ENCODE assay signal across 8 mouse cellular contexts in the genomic region with DNA sequence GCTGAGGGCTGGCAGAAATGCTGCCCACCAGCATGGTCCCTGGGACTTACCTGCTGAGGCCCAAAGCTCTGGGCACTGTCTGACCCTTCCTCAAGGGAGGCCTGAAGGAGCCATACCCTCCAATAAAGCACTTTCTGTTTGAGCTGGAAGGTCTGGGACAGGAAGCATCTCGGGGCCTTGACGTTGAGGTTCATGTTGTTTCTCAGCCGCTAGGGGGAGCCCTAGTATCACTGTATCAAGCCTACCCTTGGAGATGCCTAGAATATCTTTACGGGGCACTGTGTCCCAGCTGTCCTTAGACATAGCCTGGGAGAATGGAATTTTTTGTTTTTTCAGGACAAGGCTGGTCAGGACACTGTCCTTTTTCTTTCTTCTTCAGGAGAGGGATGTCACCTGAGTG. TPM values are rescaled to one million over a fixed set of nuclear protein-coding genes. Genes with fewer than 3 reads are reported as not detected.
DNase-seq lines count a peak whose midpoint lies in the region; ATAC-seq and TF ChIP-seq lines count a peak whose summit lies in the region.

No protein-coding gene starts in this region.

- H3K4me1 ChIP-seq in liver, embryonic 12.5 days: peaks cover 5% of the 10 kb centered on the region; the same call in 1 of the 2 replicates
- no peaks in the 10 kb centered on the region for H3K4me1 ChIP-seq in stomach, postnatal 0 days (replicated peaks; ENCODE audit: control insufficient read depth, insufficient read depth)

- H3K4me2 ChIP-seq in liver, embryonic 12.5 days: no peak overlapping the region
- H3K4me2 ChIP-seq in stomach, postnatal 0 days (replicated peaks; ENCODE audit: low read depth): no peak overlapping the region

- H3K9ac ChIP-seq in liver, embryonic 12.5 days: no peak overlapping the region
- peak overlapping the region; percentile 35; the same call in 1 of the 2 replicates for H3K9ac ChIP-seq in stomach, postnatal 0 days (ENCODE audit: low read length)

- peak; percentile 60 for ATAC-seq in liver, embryonic 12.5 days
- ATAC-seq in stomach, postnatal 0 days (ENCODE audit: low FRiP score, low TSS enrichment): peak; percentile 76

- 4% methylated on average over 4 of the region's 4 CpGs for WGBS in liver, embryonic 12.5 days (ENCODE audit: insufficient replicate concordance)
- 3% methylated on average over 4 of the region's 4 CpGs for WGBS in stomach, postnatal 0 days

- no peak overlapping the region for H3K4me3 ChIP-seq in liver, embryonic 12.5 days
- no peak overlapping the region for H3K4me3 ChIP-seq in stomach, postnatal 0 days (ENCODE audit: low read depth, low read length)

- no peak overlapping the region for H3K27ac ChIP-seq in liver, embryonic 12.5 days
- H3K27ac ChIP-seq in stomach, postnatal 0 days (replicated peaks): no peak overlapping the region

- H3K27me3 ChIP-seq in liver, embryonic 12.5 days (replicated peaks): no peaks in the 10 kb centered on the region
- H3K27me3 ChIP-seq in stomach, postnatal 0 days (ENCODE audit: control insufficient read depth, insufficient read depth, low read length): no peaks in the 10 kb centered on the region

- DNase-seq in CD4-positive, CD25-positive, alpha-beta regulatory T cell, adult 2 months (ENCODE audit: low read depth, low spot score): peak; percentile 92
- peak; percentile 71 for DNase-seq in adrenal gland, adult 2 months
- DNase-seq in embryo, embryonic 11.5 days (ENCODE audit: low read depth, low spot score): peak; percentile 78
- DNase-seq in heart, adult 8-10 months (ENCODE audit: low spot score): peak; percentile 79
- DNase-seq in kidney, adult 8-10 months: peak; percentile 66 to 67
- DNase-seq in natural killer cell, adult 2 months (ENCODE audit: low spot score in 2 of 2): peak; percentile 64 to 75
- peak; percentile 81 for DNase-seq in stomach, postnatal 0 days (ENCODE audit: low spot score)

- H3K9me3 ChIP-seq in liver, embryonic 12.5 days (replicated peaks): no peaks in the 10 kb centered on the region
- no peaks in the 10 kb centered on the region for H3K9me3 ChIP-seq in stomach, postnatal 0 days (ENCODE audit: control insufficient read depth, low read length)

- TF ChIP-seq EP300 in stomach, postnatal 0 days (optimal IDR thresholded peaks at IDR 0.05): no peak

- H3K36me3 ChIP-seq in liver, embryonic 12.5 days: peaks cover 33% of the 10 kb centered on the region
- H3K36me3 ChIP-seq in stomach, postnatal 0 days (ENCODE audit: control insufficient read depth, insufficient read depth, low read length): peaks cover 17% of the 10 kb centered on the region

- TF ChIP-seq CTCF in stomach, postnatal 0 days (IDR thresholded peaks at IDR 0.05; ENCODE audit: low read depth): peak; percentile 96

RNA-seq across cellular contexts. Expression of gene 1810043G02Rik, which starts 6.3 kb away (rescaled TPM):
- total RNA-seq in adrenal gland, adult 2 months (2021): 10 to 100 TPM; 19.7 to 23.7 TPM
- 92.1 and 111 TPM in 2 replicates for polyA plus RNA-seq in adrenal gland, adult 2 months (2012; rRNA removed)
- 10 to 100 TPM; 10.7 to 13.5 (median 12.2) TPM for total RNA-seq in heart, adult 8-10 months (2022)
- 6.7 and 6.9 TPM in 2 replicates for polyA plus RNA-seq in liver, embryonic 12.5 days (2016; fragmentation: Nextera tagmentation; extraction: Ambion mirVana)
- 16.1 and 18.8 TPM in 2 replicates for polyA plus RNA-seq in stomach, postnatal 0 days (2015; fragmentation: Nextera tagmentation; extraction: Ambion mirVana)

RNA-seq across cellular contexts. Expression of gene Trpm2, which starts 14.3 kb away (rescaled TPM):
- 1 to 10 TPM; 2.6 to 3.2 TPM for total RNA-seq in adrenal gland, adult 2 months (2021)
- polyA plus RNA-seq in adrenal gland, adult 2 months (2012; rRNA removed): 3.0 and 3.1 TPM in 2 replicates
- total RNA-seq in heart, adult 8-10 months (2022): 1 to 10 TPM in 1 of 4 experiments, under 1 TPM in 3; 0.44 to 1.8 (median 0.61) TPM
- 1.1 and 1.2 TPM in 2 replicates for polyA plus RNA-seq in liver, embryonic 12.5 days (2016; fragmentation: Nextera tagmentation; extraction: Ambion mirVana)
- 0.61 and 0.85 TPM in 2 replicates for polyA plus RNA-seq in stomach, postnatal 0 days (2015; fragmentation: Nextera tagmentation; extraction: Ambion mirVana)

RNA-seq across cellular contexts. Expression of gene Pfkl, which starts 25.2 kb away (rescaled TPM):
- total RNA-seq in adrenal gland, adult 2 months (2021): 100 to 1,000 TPM; 128 to 145 TPM
- polyA plus RNA-seq in adrenal gland, adult 2 months (2012; rRNA removed): 122 and 138 TPM in 2 replicates
- 100 to 1,000 TPM; 124 to 159 (median 130) TPM for total RNA-seq in heart, adult 8-10 months (2022)
- polyA plus RNA-seq in liver, embryonic 12.5 days (2016; fragmentation: Nextera tagmentation; extraction: Ambion mirVana): 152 and 157 TPM in 2 replicates
- 82.4 and 86.1 TPM in 2 replicates for polyA plus RNA-seq in stomach, postnatal 0 days (2015; fragmentation: Nextera tagmentation; extraction: Ambion mirVana)

RNA-seq across cellular contexts. Expression of gene Dnmt3l, which starts 57.1 kb away (rescaled TPM):
- 10 to 100 TPM; 23.2 to 29.5 TPM for total RNA-seq in adrenal gland, adult 2 months (2021)
- polyA plus RNA-seq in adrenal gland, adult 2 months (2012; rRNA removed): 14.6 and 15.5 TPM in 2 replicates
- under 1 TPM in 2 of 4 experiments, not detected in 2; 0.38 to 0.65 TPM for total RNA-seq in heart, adult 8-10 months (2022)
- not detected in 2 replicates for polyA plus RNA-seq in liver, embryonic 12.5 days (2016; fragmentation: Nextera tagmentation; extraction: Ambion mirVana)
- polyA plus RNA-seq in stomach, postnatal 0 days (2015; fragmentation: Nextera tagmentation; extraction: Ambion mirVana): 0.65 and 1.1 TPM in 2 replicates

RNA-seq across cellular contexts. Expression of gene Aire, which starts 58.8 kb away (rescaled TPM):
- not detected for total RNA-seq in adrenal gland, adult 2 months (2021)
- 0.08 TPM in 1 of 2 replicates, not detected in the other for polyA plus RNA-seq in adrenal gland, adult 2 months (2012; rRNA removed)
- not detected for total RNA-seq in heart, adult 8-10 months (2022)
- 0.06 TPM in 1 of 2 replicates, not detected in the other for polyA plus RNA-seq in liver, embryonic 12.5 days (2016; fragmentation: Nextera tagmentation; extraction: Ambion mirVana)
- 0.10 and 0.11 TPM in 2 replicates for polyA plus RNA-seq in stomach, postnatal 0 days (2015; fragmentation: Nextera tagmentation; extraction: Ambion mirVana)
